Comparison of ENCODE assay signal across 23 mouse cellular contexts in the genomic region with DNA sequence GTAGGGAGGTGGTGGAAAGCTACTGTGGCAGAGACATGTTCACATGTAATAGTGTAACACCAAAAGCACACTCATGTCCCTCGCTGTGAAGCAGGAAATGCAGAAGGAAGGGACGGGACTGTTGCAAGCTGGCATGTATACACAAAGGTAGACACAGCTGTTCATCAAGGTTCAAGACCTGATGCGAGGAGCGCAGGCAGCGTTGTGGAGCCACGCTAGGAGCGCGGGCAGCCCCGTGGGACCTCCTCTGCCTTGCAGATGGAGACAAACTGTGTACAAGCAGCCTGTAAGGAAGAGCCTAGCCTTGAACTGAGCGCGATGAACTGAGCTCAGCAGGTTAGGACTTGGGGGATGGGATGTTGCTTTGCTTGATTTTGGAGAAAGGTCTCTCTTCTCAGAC.
DNase-seq lines count a peak whose midpoint lies in the region; ATAC-seq lines count a peak whose summit lies in the region.
"Had no signal": no experiment of that assay in that cellular context is flagged by ENCODE, and none has a peak within 500 bp of the region (broad histone marks: within the 10 kb centered on the region; RNA-seq: fewer than 3 reads in every experiment).

No protein-coding gene starts in this region.

- peaks cover 25% of the 10 kb centered on the region for H3K4me1 ChIP-seq in neural tube, embryonic 15.5 days
- H3K4me1 ChIP-seq: liver, embryonic 15.5 days had no signal

- DNase-seq in neural tube, embryonic 10.5 days (ENCODE audit: extremely low spot score, low spot score) = no peak
- peak; percentile 53 to 62 for DNase-seq in thymus, postnatal 10 days (ENCODE audit: low spot score in 2 of 2)
- DNase-seq in adrenal gland, postnatal 4 days (ENCODE audit: low spot score in 2 of 2) = no peak
- DNase-seq in spleen, postnatal 36 days (ENCODE audit: low spot score in 2 of 2) = no peak
- no peak for DNase-seq in kidney, postnatal 10 days
- DNase-seq: adrenal gland, adult 2 months; cerebellum, adult 11-12 months; cerebellum, postnatal 10 days; heart, adult 18-20 months; heart, postnatal 14 days; kidney, adult 11 months; kidney, postnatal 4 days; lung, postnatal 36 days had no signal

- no peaks in the 10 kb centered on the region for H3K36me3 ChIP-seq in neural tube, embryonic 15.5 days
- H3K36me3 ChIP-seq: embryonic facial prominence, embryonic 10.5 days; heart, embryonic 13.5 days; hindbrain, embryonic 12.5 days; kidney, embryonic 15.5 days; limb, embryonic 15.5 days; liver, embryonic 15.5 days; lung, embryonic 15.5 days had no signal

- H3K27ac ChIP-seq in neural tube, embryonic 15.5 days (replicated peaks) = no peak overlapping the region
- H3K27ac ChIP-seq: embryonic facial prominence, embryonic 10.5 days; heart, embryonic 13.5 days; hindbrain, embryonic 12.5 days; kidney, embryonic 15.5 days; limb, embryonic 15.5 days; liver, embryonic 15.5 days; lung, embryonic 15.5 days; stomach, postnatal 0 days had no signal

- ATAC-seq in neural tube, embryonic 15.5 days (ENCODE audit: low FRiP score) = 0 out of 2 replicates have a peak, but pooled peaks have one; percentile 22
- ATAC-seq in inflammation-experienced regulatory T-cells, adult 6 months = peak; percentile 26

- WGBS in neural tube, embryonic 15.5 days = 74% methylated on average over 11 of the region's 11 CpGs

- no peak overlapping the region for H3K4me2 ChIP-seq in neural tube, embryonic 15.5 days
- H3K4me2 ChIP-seq: heart, embryonic 13.5 days; hindbrain, embryonic 12.5 days; kidney, embryonic 15.5 days; limb, embryonic 15.5 days; liver, embryonic 15.5 days; lung, embryonic 15.5 days had no signal

- no peak overlapping the region for H3K9ac ChIP-seq in neural tube, embryonic 15.5 days (replicated peaks)
- H3K9ac ChIP-seq: heart, embryonic 13.5 days; hindbrain, embryonic 12.5 days; kidney, embryonic 15.5 days; limb, embryonic 15.5 days; liver, embryonic 15.5 days; lung, embryonic 15.5 days had no signal

- no peaks in the 10 kb centered on the region for H3K9me3 ChIP-seq in neural tube, embryonic 15.5 days (replicated peaks)
- H3K9me3 ChIP-seq: embryonic facial prominence, embryonic 10.5 days; hindbrain, embryonic 12.5 days; kidney, embryonic 15.5 days; limb, embryonic 15.5 days; liver, embryonic 15.5 days; lung, embryonic 15.5 days had no signal

- H3K27me3 ChIP-seq in neural tube, embryonic 15.5 days (replicated peaks) = no peaks in the 10 kb centered on the region
- H3K27me3 ChIP-seq: heart, embryonic 13.5 days; hindbrain, embryonic 12.5 days; kidney, embryonic 15.5 days; limb, embryonic 15.5 days; liver, embryonic 15.5 days; lung, embryonic 15.5 days had no signal

- no peak overlapping the region for H3K4me3 ChIP-seq in neural tube, embryonic 15.5 days (replicated peaks)
- H3K4me3 ChIP-seq: embryonic facial prominence, embryonic 10.5 days; heart, embryonic 13.5 days; hindbrain, embryonic 12.5 days; kidney, embryonic 15.5 days; limb, embryonic 15.5 days; liver, embryonic 15.5 days; lung, embryonic 15.5 days had no signal

Comparison
In these comparisons a context has a peak if more than half of its experiments do, and no peak if none do; other contexts are left out.
1. DNase-seq: peak in thymus, postnatal 10 days (2 of 2); none in neural tube, embryonic 10.5 days (single experiment), adrenal gland, postnatal 4 days (0 of 2), spleen, postnatal 36 days (0 of 2) and kidney, postnatal 10 days (single experiment).